In the genomic region with DNA sequence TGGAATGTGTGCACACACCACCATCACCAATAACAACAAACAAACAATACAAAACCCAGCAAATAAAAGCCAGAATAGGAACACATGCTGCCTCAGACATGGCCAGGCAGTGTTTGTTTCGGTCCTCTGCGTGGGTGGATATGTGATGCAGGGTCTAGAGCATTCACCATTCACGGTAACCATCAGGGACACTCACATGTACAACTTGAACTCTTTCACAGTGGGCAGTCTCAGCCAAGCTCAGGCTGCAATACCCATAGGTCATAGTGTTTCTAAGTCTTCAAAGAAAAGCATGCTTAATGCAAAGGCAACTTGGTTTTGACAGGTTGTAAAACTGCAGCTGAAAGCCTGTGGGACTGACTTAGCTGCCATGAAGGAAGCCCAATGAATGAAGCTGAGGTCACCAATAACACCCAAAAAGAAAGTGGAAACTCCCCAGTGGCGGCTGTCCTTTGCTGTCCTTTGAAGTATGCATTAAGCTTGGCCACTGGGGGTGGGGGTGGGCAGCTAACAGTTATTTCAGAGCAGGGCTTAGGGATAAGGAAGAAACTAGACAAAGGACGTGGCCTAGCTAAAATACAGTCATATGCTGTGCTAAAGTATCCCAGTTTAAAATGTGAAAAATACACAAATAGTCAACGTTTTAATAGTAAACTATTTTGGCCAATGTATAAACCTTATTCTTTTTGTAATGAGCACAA, we compare ENCODE assay signal across 14 mouse cellular contexts. TPM values are rescaled to one million over a fixed set of nuclear protein-coding genes. Genes with fewer than 3 reads are reported as not detected.
A peak's percentile ranks its signal among the peaks of the same experiment; 100 is the strongest.
DNase-seq lines count a peak whose midpoint lies in the region; ATAC-seq and TF ChIP-seq lines count a peak whose summit lies in the region.
"Had no signal": no experiment of that assay in that cellular context is flagged by ENCODE, and none has a peak within 500 bp of the region (broad histone marks: within the 10 kb centered on the region; RNA-seq: fewer than 3 reads in every experiment).

No protein-coding gene starts in this region.

- H3K27me3 ChIP-seq in heart, embryonic 10.5 days (ENCODE audit: insufficient read depth, poor library complexity, severe bottlenecking), result no peaks in the 10 kb centered on the region
- H3K27me3 ChIP-seq in lung, embryonic 14.5 days (ENCODE audit: insufficient read depth, low read length), result no peaks in the 10 kb centered on the region
- H3K27me3 ChIP-seq in intestine, embryonic 15.5 days (replicated peaks), result no peaks in the 10 kb centered on the region
- H3K27me3 ChIP-seq in stomach, embryonic 16.5 days (ENCODE audit: control insufficient read depth, insufficient read depth, low read length), result no peaks in the 10 kb centered on the region

- no peaks in the 10 kb centered on the region for H3K9me3 ChIP-seq in heart, embryonic 10.5 days
- no peaks in the 10 kb centered on the region for H3K9me3 ChIP-seq in lung, embryonic 14.5 days (ENCODE audit: low read depth, low read length)
- H3K9me3 ChIP-seq in intestine, embryonic 15.5 days, result no peaks in the 10 kb centered on the region
- H3K9me3 ChIP-seq in stomach, embryonic 16.5 days (replicated peaks; ENCODE audit: control insufficient read depth, low read length), result no peaks in the 10 kb centered on the region
- H3K9me3 ChIP-seq: G1E had no signal

- no peak overlapping the region for H3K9ac ChIP-seq in lung, embryonic 14.5 days
- no peak overlapping the region for H3K9ac ChIP-seq in intestine, embryonic 15.5 days
- H3K9ac ChIP-seq in stomach, embryonic 16.5 days (ENCODE audit: low read length), result no peak overlapping the region
- H3K9ac ChIP-seq: liver, embryonic 14.5 days had no signal

- H3K36me3 ChIP-seq in heart, embryonic 10.5 days, result peaks cover 18% of the 10 kb centered on the region
- H3K36me3 ChIP-seq in lung, embryonic 14.5 days (ENCODE audit: insufficient read depth), result peaks cover 17% of the 10 kb centered on the region
- peaks cover 7% of the 10 kb centered on the region for H3K36me3 ChIP-seq in intestine, embryonic 15.5 days
- 0 out of 2 replicates have a peak, but pooled peaks cover 4% of the 10 kb centered on the region for H3K36me3 ChIP-seq in stomach, embryonic 16.5 days (ENCODE audit: control insufficient read depth, insufficient read depth, low read length)

- peaks cover 9% of the 10 kb centered on the region; the same call in 1 of the 2 replicates for H3K4me1 ChIP-seq in heart, embryonic 10.5 days
- H3K4me1 ChIP-seq in lung, embryonic 14.5 days (ENCODE audit: insufficient read depth), result no peaks in the 10 kb centered on the region
- 0 out of 2 replicates have a peak, but pooled peaks cover 12% of the 10 kb centered on the region for H3K4me1 ChIP-seq in intestine, embryonic 15.5 days (replicated peaks)
- H3K4me1 ChIP-seq in stomach, embryonic 16.5 days (ENCODE audit: control insufficient read depth, insufficient read depth, low read length), result peaks cover 7% of the 10 kb centered on the region

- no peak overlapping the region for H3K4me2 ChIP-seq in lung, embryonic 14.5 days
- no peak overlapping the region for H3K4me2 ChIP-seq in intestine, embryonic 15.5 days (replicated peaks)
- H3K4me2 ChIP-seq in stomach, embryonic 16.5 days (ENCODE audit: low read depth, low read length), result no peak overlapping the region

- DNase-seq in heart, embryonic 10.5 days (ENCODE audit: low spot score), result peak; percentile 64
- DNase-seq in heart, postnatal 14 days, result no peak
- no peak for DNase-seq in lung, embryonic 14.5 days
- DNase-seq in lung, adult 18-20 months, result no peak
- no peak for DNase-seq in MN1 (ENCODE audit: low spot score)
- no peak for DNase-seq in left cerebral cortex, postnatal 14 days (ENCODE audit: low spot score in 2 of 2)
- DNase-seq: cerebellum, adult 11 months; kidney, adult 8-10 months; right cerebral cortex, adult 18-20 months; thymus, postnatal 14 days had no signal

- no peak for TF ChIP-seq CTCF in lung, embryonic 14.5 days (IDR thresholded peaks at IDR 0.05; ENCODE audit: low read depth)

- no peak overlapping the region for H3K4me3 ChIP-seq in heart, embryonic 10.5 days
- no peak overlapping the region for H3K4me3 ChIP-seq in lung, embryonic 14.5 days (ENCODE audit: low read depth, low read length)
- H3K4me3 ChIP-seq in intestine, embryonic 15.5 days (replicated peaks), result no peak overlapping the region
- no peak overlapping the region for H3K4me3 ChIP-seq in stomach, embryonic 16.5 days (replicated peaks; ENCODE audit: low read length)

- intact Hi-C loops in heart, postnatal 14 days (cut with DNase I), result no loop called here
- intact Hi-C loops in left cerebral cortex, postnatal 14 days (cut with DNase I), result no loop called here

- 0 out of 2 replicates have a peak, but pooled peaks have one; percentile 50 for ATAC-seq in lung, embryonic 14.5 days (ENCODE audit: insufficient read depth)
- no peak for ATAC-seq in intestine, embryonic 15.5 days
- ATAC-seq in stomach, embryonic 16.5 days (ENCODE audit: insufficient read depth, low FRiP score), result 0 out of 2 replicates have a peak, but pooled peaks have one; percentile 5

- 63% methylated on average over 6 of the region's 6 CpGs for WGBS in heart, embryonic 10.5 days
- WGBS in lung, embryonic 14.5 days, result 53% methylated on average over 6 of the region's 6 CpGs
- WGBS in intestine, embryonic 15.5 days, result 60% methylated on average over 6 of the region's 6 CpGs
- 54% methylated on average over 6 of the region's 6 CpGs for WGBS in stomach, embryonic 16.5 days

- no peak overlapping the region for H3K27ac ChIP-seq in heart, embryonic 10.5 days
- H3K27ac ChIP-seq in lung, embryonic 14.5 days (ENCODE audit: low read depth), result peak overlapping the region; percentile 72; the same call in 1 of the 2 replicates
- peak overlapping the region; percentile 64 for H3K27ac ChIP-seq in intestine, embryonic 15.5 days
- peak overlapping the region; percentile 88 for H3K27ac ChIP-seq in stomach, embryonic 16.5 days (ENCODE audit: low read length)
- H3K27ac ChIP-seq: liver, embryonic 14.5 days had no signal

RNA-seq across cellular contexts. Expression of gene Prpf18, which starts 31.9 kb away (rescaled TPM):
- polyA plus RNA-seq in heart, embryonic 10.5 days (2016; fragmentation: Nextera tagmentation; extraction: Ambion mirVana), result 31.1 and 33.3 TPM in 2 replicates
- total RNA-seq in heart, postnatal 14 days (2021), result 10 to 100 TPM; 30.0 to 31.5 TPM
- 35.5 and 36.8 TPM in 2 replicates for polyA plus RNA-seq in lung, embryonic 14.5 days (2014; fragmentation: Nextera tagmentation; extraction: Ambion mirVana)
- polyA plus RNA-seq in intestine, embryonic 15.5 days (2015; fragmentation: Nextera tagmentation; extraction: Ambion mirVana), result 27.1 and 31.7 TPM in 2 replicates
- polyA plus RNA-seq in stomach, embryonic 16.5 days (2015; fragmentation: Nextera tagmentation; extraction: Ambion mirVana), result 33.8 and 35.1 TPM in 2 replicates
- 10 to 100 TPM; 44.5 to 48.3 TPM for total RNA-seq in left cerebral cortex, postnatal 14 days (2021)
